Mouse (Mus musculus) embryonic facial prominence, embryonic 14.5 days (tissue): ENCODE measurements around the gene Hist1h2af. TPM values are rescaled to one million over a fixed set of nuclear protein-coding genes. Genes with fewer than 3 reads are reported as not detected.

ENCODE experiments used
- ATAC-seq: fragments of 200-750 bp; cut with Nextera tagmentation; 2 replicates; pipeline ENCODE4 v1.8.0; 2017; ENCODE audit warnings: low read depth, moderate number of reproducible peaks, moderate TSS enrichment
- DNase-seq: peaks from one replicate; pipeline ENCODE4 v3.0.0-alpha.2; 2015; ENCODE audit warnings: low spot score
- H3K27ac ChIP-seq: fragments of 300-500 bp; sonication (generic); replicated peaks from 2 replicates; pipeline ENCODE4 v1.5.1; 2014; ENCODE audit warnings: low read depth, mild to moderate bottlenecking, low read length, moderate library complexity
- H3K27me3 ChIP-seq: fragments of 300-500 bp; sonication (generic); replicated peaks from 2 replicates; pipeline ENCODE4 v1.6.1; 2014; ENCODE audit warnings: low read length; ENCODE audit not compliant: control insufficient read depth, insufficient read depth
- H3K36me3 ChIP-seq: fragments of 300-500 bp; sonication (generic); 2 replicates; pipeline ENCODE4 v1.6.1; 2014; ENCODE audit warnings: low read length, mixed read lengths; ENCODE audit not compliant: control insufficient read depth, insufficient read depth
- H3K4me1 ChIP-seq: fragments of 300-500 bp; sonication (generic); 2 replicates; pipeline ENCODE4 v1.6.1; 2014; ENCODE audit warnings: antibody characterized with exemption, low read length; ENCODE audit not compliant: control insufficient read depth, insufficient read depth
- H3K4me2 ChIP-seq: fragments of 300-500 bp; sonication (generic); 2 replicates; pipeline ENCODE4 v1.6.1; 2014; ENCODE audit warnings: low read depth, mild to moderate bottlenecking, low read length, moderate library complexity, mixed read lengths
- H3K4me3 ChIP-seq: fragments of 300-500 bp; sonication (generic); 2 replicates; pipeline ENCODE4 v1.5.1; 2014; ENCODE audit warnings: low read depth, mild to moderate bottlenecking, low read length
- H3K9ac ChIP-seq: fragments of 300-500 bp; sonication (generic); 2 replicates; pipeline ENCODE4 v1.6.1; 2014; ENCODE audit warnings: low read depth, mild to moderate bottlenecking, low read length, moderate library complexity, mixed read lengths
- H3K9me3 ChIP-seq: fragments of 300-500 bp; sonication (generic); 2 replicates; pipeline ENCODE4 v1.6.1; 2016; ENCODE audit warnings: low read length; ENCODE audit not compliant: control insufficient read depth
- WGBS: fragments of 180-500 bp; shearing (Covaris S2); extraction: QIAGEN DNeasy Blood & Tissue Kit; methylation state at CpG from one replicate; pipeline ENCODE4 v1.1.7; 2014; 5-methylcytosine and 5-hydroxymethylcytosine counted together
- polyA plus RNA-seq: library from polyadenylated mRNA; unstranded; fragments of >200 nt; fragmentation: Nextera tagmentation; extraction: Ambion mirVana; gene quantifications from 2 replicates; pipeline ENCODE4 v1.2.1, GENCODE M21; 2014

Hist1h2af gene
- polyA plus RNA-seq, 1 experiment from 2014 or later = 5.2 TPM

GRCm38 (mm10) chr13:23518295-23518603 is 15.5 kb upstream of the Hist1h2af start:
- Histone ChIP-seq H3K4me2 (peak overlapping the region; percentile 95), H3K9ac (no peak overlapping the region), H3K27ac (no peak overlapping the region), H3K4me1 (no peaks in the 10 kb centered on the region), H3K27me3 (no peaks in the 10 kb centered on the region), H3K9me3 (no peaks in the 10 kb centered on the region), H3K4me3 (peak overlapping the region; percentile 59), H3K36me3 (no peaks in the 10 kb centered on the region)
- ATAC-seq (no peak), DNase-seq (no peak)
- under 1% methylated on average over 6 of the region's 6 CpGs for WGBS

GRCm38 (mm10) chr13:23518885-23519284 is 14.8 kb upstream of the Hist1h2af start:
- WGBS = under 1% methylated on average over 6 of the region's 6 CpGs
- DNase-seq = peak; percentile 89
- ATAC-seq = 0 out of 2 replicates have a peak, but pooled peaks have one; percentile 32
- Histone ChIP-seq H3K4me2 (peak overlapping the region; percentile 95), H3K27me3 (no peaks in the 10 kb centered on the region), H3K27ac (peak overlapping the region; percentile 77), H3K4me1 (no peaks in the 10 kb centered on the region), H3K9me3 (no peaks in the 10 kb centered on the region), H3K9ac (peak overlapping the region; percentile 37; the same call in 1 of the 2 replicates), H3K4me3 (peak overlapping the region; percentile 59), H3K36me3 (no peaks in the 10 kb centered on the region)

GRCm38 (mm10) chr13:23519416-23519815 is 14.3 kb upstream of the Hist1h2af start:
- peak overlapping the region; percentile 37; the same call in 1 of the 2 replicates for H3K9ac ChIP-seq

GRCm38 (mm10) chr13:23521703-23522102 is 12.0 kb upstream of the Hist1h2af start:
- peak overlapping the region; percentile 18 for H3K4me3 ChIP-seq
- H3K27me3 ChIP-seq = no peaks in the 10 kb centered on the region
- ATAC-seq = no peak
- DNase-seq = peak; percentile 85
- under 1% methylated on average over 14 of the region's 14 CpGs for WGBS
- H3K36me3 ChIP-seq = no peaks in the 10 kb centered on the region
- peak overlapping the region; percentile 44 for H3K4me2 ChIP-seq
- H3K4me1 ChIP-seq = no peaks in the 10 kb centered on the region
- H3K27ac ChIP-seq = no peak overlapping the region
- H3K9me3 ChIP-seq = no peaks in the 10 kb centered on the region
- no peak overlapping the region for H3K9ac ChIP-seq

More at GRCm38 (mm10) chr13:23519416-23519815, 14.3 kb upstream of the Hist1h2af start:
- Histone ChIP-seq H3K27me3 (no peaks in the 10 kb centered on the region), H3K36me3 (no peaks in the 10 kb centered on the region), H3K4me2 (peak overlapping the region; percentile 95), H3K9me3 (no peaks in the 10 kb centered on the region), H3K4me1 (no peaks in the 10 kb centered on the region), H3K4me3 (peak overlapping the region; percentile 59), H3K27ac (peak overlapping the region; percentile 77)
- under 1% methylated on average over 10 of the region's 10 CpGs for WGBS
- peak; percentile 63 for ATAC-seq
- DNase-seq = peak; percentile 89

- H3K4me3 ChIP-seq = no peak overlapping the region
- H3K9ac ChIP-seq = no peak overlapping the region
- H3K27me3 ChIP-seq = no peaks in the 10 kb centered on the region
- no peak for DNase-seq
- H3K4me2 ChIP-seq = no peak overlapping the region
- H3K27ac ChIP-seq = no peak overlapping the region
- no peaks in the 10 kb centered on the region for H3K36me3 ChIP-seq
- no peak for ATAC-seq
- H3K9me3 ChIP-seq = no peaks in the 10 kb centered on the region
- WGBS = 55% methylated on average over 5 of the region's 5 CpGs
- peaks cover 5% of the 10 kb centered on the region; the same call in 1 of the 2 replicates for H3K4me1 ChIP-seq
Observed at GRCm38 (mm10) chr13:23523976-23524375, 9.7 kb upstream of the Hist1h2af start.

- WGBS = 12% methylated on average over 5 of the region's 5 CpGs
- Histone ChIP-seq H3K4me2 (no peak overlapping the region), H3K36me3 (no peaks in the 10 kb centered on the region)
Observed at GRCm38 (mm10) chr13:23524654-23525053, 9.1 kb upstream of the Hist1h2af start.

GRCm38 (mm10) chr13:23525901-23526300 is 7.8 kb upstream of the Hist1h2af start:
- peak overlapping the region; percentile 38; the same call in 1 of the 2 replicates for H3K9ac ChIP-seq
- DNase-seq (no peak), ATAC-seq (no peak)

More at GRCm38 (mm10) chr13:23524654-23525053, 9.1 kb upstream of the Hist1h2af start:
- Histone ChIP-seq H3K4me1 (peaks cover 7% of the 10 kb centered on the region; the same call in 1 of the 2 replicates), H3K9ac (no peak overlapping the region), H3K9me3 (no peaks in the 10 kb centered on the region), H3K27ac (no peak overlapping the region), H3K27me3 (no peaks in the 10 kb centered on the region), H3K4me3 (no peak overlapping the region)
- no peak for ATAC-seq
- DNase-seq = peak; percentile 86

GRCm38 (mm10) chr13:23526312-23526711 is 7.4 kb upstream of the Hist1h2af start:
- peak; percentile 94 for DNase-seq
- under 1% methylated on average over 17 of the region's 17 CpGs for WGBS
- peak overlapping the region; percentile 41 for H3K4me3 ChIP-seq
- peak overlapping the region; percentile 55 for H3K4me2 ChIP-seq
- peaks cover 7% of the 10 kb centered on the region; the same call in 1 of the 2 replicates for H3K4me1 ChIP-seq
- H3K9me3 ChIP-seq = no peaks in the 10 kb centered on the region
- peak; percentile 53; the same call in 1 of the 2 replicates for ATAC-seq
- peak overlapping the region; percentile 52 for H3K9ac ChIP-seq
- H3K27me3 ChIP-seq = no peaks in the 10 kb centered on the region
- H3K36me3 ChIP-seq = no peaks in the 10 kb centered on the region
- H3K27ac ChIP-seq = peak overlapping the region; percentile 66; the same call in 1 of the 2 replicates

More at GRCm38 (mm10) chr13:23525901-23526300, 7.8 kb upstream of the Hist1h2af start:
- Histone ChIP-seq H3K36me3 (no peaks in the 10 kb centered on the region), H3K27ac (no peak overlapping the region), H3K27me3 (no peaks in the 10 kb centered on the region), H3K4me2 (peak overlapping the region; percentile 55), H3K4me3 (peak overlapping the region; percentile 41), H3K4me1 (peaks cover 7% of the 10 kb centered on the region; the same call in 1 of the 2 replicates), H3K9me3 (no peaks in the 10 kb centered on the region)
- 2% methylated on average over 10 of the region's 10 CpGs for WGBS

- Histone ChIP-seq H3K4me1 (peaks cover 21% of the 10 kb centered on the region), H3K36me3 (no peaks in the 10 kb centered on the region), H3K27ac (no peak overlapping the region), H3K4me2 (peak overlapping the region; percentile 78), H3K9me3 (no peaks in the 10 kb centered on the region), H3K4me3 (no peak overlapping the region), H3K27me3 (no peaks in the 10 kb centered on the region), H3K9ac (0 out of 2 replicates have a peak overlapping the region, but pooled peaks have one; percentile 2)
- DNase-seq (no peak), ATAC-seq (no peak)
- 75% methylated on average over 5 of the region's 5 CpGs for WGBS
Observed at GRCm38 (mm10) chr13:23529005-23529404, 4.7 kb upstream of the Hist1h2af start.
